Mouse (Mus musculus) large intestine, adult 2 months (tissue): Measurements from ENCODE around the gene Pramel1. TPM values are rescaled to one million over a fixed set of nuclear protein-coding genes. Genes with fewer than 3 reads are reported as not detected.
"Not testable (repeated sequence)": the region's sequence is repeated elsewhere in the genome, so short reads cannot be mapped to it uniquely, and the experiment has no call there.

Source experiments
- DNase-seq: peaks from one replicate; pipeline ENCODE4 v3.0.0-alpha.2; 2012; ENCODE audit warnings: low read depth, low spot score
- WGBS: fragments of 180-500 bp; shearing (Covaris S2); methylation state at CpG from one replicate; pipeline ENCODE4 v1.1.7; 2018; 5-methylcytosine and 5-hydroxymethylcytosine counted together
- polyA plus RNA-seq: library from polyadenylated mRNA; depleted of rRNA; stranded (reverse); fragments of >200 nt; gene quantifications from 2 replicates; pipeline ENCODE4 v1.2.3, GENCODE M21; 2012; rRNA removed

Pramel1 gene
- not detected in 2 replicates for polyA plus RNA-seq

GRCm38 (mm10) chr4:143394181-143394580 lies at the start of gene Pramel1:
TSS of gene Pramel1 (plus strand) at chr4:143394428.
- DNase-seq = no peak
- WGBS = 82% methylated on average over 26 of the region's 26 CpGs

DNA sequence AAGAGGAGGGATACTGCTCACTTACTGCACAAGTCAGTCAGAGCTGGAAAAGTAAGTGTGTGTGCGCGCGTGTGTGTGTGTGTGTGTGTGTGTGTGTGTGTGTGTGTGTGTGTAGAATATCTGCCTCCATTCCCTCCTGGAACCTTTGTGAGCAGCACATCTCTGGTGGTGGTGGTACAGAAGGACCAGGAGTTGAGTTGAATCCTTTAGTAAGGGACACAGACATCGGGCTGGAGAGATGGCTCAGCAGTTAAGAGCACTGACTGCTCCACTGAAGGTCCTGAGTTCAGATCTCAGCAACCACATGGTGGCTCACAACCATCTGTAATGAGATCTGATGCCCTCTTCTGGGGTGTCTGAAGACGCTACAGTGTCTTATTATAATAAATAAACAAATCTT lies 48.7 kb upstream of the Pramel1 start:
- DNase-seq = not testable (repeated sequence)
- 81% methylated on average over 5 of the region's 5 CpGs for WGBS

GRCm38 (mm10) chr4:143348678-143349077 lies 45.5 kb upstream of the Pramel1 start:
- DNase-seq = no peak
- WGBS = 42% methylated on average over 5 of the region's 5 CpGs

- 3% methylated on average over 19 of the region's 19 CpGs for WGBS
- no peak for DNase-seq
Observed at GRCm38 (mm10) chr4:143349484-143349906, 44.7 kb upstream of the Pramel1 start, which contains the start of gene Lrrc38. TSS of gene Lrrc38 (plus strand) at chr4:143349757.

DNA sequence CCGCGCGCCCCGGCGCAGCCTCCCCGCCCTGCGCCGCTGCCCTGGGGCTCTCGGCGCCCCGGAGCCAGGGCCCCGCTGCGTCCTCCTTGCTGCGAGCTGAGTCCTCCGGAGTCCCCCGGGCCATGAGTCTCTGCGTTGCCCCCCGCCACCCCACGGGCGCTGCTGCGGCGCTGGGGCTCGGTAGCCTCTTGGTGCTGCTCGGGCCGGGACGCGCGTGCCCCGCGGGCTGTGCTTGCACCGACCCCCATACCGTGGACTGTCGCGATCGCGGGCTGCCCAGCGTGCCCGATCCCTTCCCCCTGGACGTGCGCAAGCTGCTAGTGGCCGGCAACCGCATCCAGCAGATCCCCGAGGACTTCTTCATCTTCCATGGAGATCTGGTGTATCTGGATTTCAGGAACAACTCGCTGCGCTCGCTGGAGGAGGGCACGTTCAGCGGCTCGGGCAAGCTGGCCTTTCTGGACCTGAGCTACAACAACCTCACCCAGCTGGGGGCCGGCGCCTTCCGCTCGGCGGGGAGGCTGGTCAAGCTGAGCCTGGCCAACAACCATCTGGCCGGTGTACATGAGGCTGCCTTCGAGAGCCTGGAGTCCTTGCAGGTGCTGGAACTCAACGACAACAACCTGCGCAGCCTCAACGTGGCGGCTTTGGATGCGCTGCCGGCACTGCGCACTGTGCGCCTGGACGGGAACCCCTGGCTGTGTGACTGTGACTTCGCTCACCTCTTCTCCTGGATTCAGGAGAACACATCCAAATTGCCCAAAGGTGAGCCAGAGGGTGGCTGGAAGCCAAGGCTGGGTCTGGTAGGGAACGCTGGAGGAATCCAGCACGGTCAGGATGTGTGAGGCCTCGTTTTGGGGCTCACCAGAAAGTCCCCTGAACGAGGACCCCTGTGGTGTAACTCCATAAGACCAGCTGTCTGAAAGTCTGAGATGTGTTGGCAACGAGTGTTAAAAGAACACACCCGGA lies 43.9 kb upstream of the Pramel1 start:
- no peak for DNase-seq
- 4% methylated on average over 72 of the region's 72 CpGs for WGBS

DNA sequence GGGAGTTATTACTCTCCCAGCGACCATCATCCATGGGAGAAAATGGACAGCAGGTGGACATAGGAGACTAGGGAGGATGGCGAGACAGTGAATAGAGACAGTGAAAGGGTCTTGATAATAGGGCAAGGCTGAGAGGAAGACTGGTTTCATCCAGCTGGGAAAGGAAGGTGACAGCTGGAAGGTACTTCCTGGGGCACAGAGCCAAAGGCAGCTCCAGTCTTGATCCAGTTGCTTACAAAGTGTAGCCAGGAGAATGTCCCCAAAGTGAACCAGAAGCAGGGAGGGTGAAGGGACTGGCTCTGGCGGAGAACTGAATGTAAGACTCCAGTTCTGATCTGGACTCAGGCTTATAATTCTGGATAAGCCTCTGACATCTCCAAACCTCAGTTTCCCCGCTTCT lies 41.9 kb upstream of the Pramel1 start:
- WGBS = 75% methylated on average over 4 of the region's 4 CpGs

GRCm38 (mm10) chr4:143361520-143361919 lies 32.7 kb upstream of the Pramel1 start:
- DNase-seq = no peak
- WGBS = 62% methylated on average over 10 of the region's 10 CpGs

More for the DNA sequence above, 41.9 kb upstream of the Pramel1 start:
- no peak for DNase-seq

DNA sequence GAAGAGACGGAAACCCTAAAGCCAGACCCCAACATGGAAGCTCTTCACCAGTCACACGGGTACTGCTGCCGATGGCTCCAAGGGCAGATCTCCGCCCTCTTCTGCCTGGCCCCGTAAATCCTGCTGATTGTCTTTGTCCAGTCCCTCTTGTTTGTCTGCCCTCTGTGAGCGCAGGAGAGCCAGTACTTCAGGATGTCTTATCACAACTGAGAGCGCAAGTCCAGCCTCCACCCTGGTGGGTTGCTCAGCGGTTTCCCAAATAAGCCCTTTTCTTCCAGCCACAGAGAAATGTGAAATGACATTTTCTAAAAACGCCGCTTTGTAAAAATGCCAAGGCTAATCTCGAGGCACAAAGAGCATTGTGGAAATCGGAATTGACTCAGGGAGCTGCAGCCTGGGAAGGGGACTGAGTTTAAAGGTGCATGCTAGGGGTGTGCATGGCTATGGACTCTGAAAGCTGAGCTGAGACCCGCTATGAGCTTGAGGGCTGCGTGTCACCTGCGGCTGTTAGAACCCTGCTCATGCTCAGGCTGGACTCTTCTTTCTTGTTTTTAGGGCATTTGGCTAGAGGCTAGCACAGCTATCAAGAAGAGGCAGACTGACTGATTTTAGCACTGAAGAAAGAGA lies 27.7 kb upstream of the Pramel1 start:
- WGBS = 40% methylated on average over 15 of the region's 15 CpGs
- DNase-seq = no peak

GRCm38 (mm10) chr4:143379480-143379879 lies 14.7 kb upstream of the Pramel1 start:
- no peak for DNase-seq

GRCm38 (mm10) chr4:143379931-143380715 lies 14.1 kb upstream of the Pramel1 start:
- WGBS = 29% methylated on average over 15 of the region's 15 CpGs
- DNase-seq = no peak

More at GRCm38 (mm10) chr4:143379480-143379879, 14.7 kb upstream of the Pramel1 start:
- 35% methylated on average over 7 of the region's 7 CpGs for WGBS

DNA sequence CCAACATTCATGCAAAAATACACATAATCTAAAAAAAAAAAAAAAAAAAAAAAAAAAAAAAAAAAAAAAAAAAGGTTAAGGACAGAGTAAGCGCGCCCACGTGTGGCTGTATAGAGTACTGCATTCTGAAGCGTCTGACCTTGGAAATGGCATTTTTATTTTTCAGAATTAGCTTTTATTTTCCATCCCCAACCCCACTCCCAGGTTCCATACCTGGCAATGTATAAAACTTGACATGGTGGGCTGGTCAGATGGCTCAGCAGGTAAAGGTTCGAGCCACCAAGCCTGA lies 13.6 kb upstream of the Pramel1 start:
- 0% methylated on average over 5 of the region's 5 CpGs for WGBS
- DNase-seq = no peak

DNA sequence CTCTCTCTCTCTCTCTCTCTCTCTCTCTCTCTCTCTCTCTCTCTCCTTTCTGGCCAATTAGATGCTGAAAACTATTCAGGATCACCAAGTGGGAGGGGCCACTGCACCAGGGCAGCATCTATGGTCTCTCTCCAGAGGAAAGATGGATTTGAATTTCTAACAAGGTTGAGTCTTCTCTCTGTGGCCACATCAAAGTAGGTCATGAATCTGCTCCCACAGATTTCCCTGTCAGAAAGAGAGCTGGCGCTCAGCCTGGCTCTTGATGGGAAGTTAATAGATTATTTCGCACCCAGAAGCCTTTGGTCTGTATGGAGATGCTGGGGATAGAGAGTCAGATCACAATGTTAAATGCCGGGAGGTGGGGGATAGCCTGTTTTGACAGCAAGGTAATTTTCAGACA lies 12.1 kb upstream of the Pramel1 start:
- no peak for DNase-seq
- 78% methylated on average over 3 of the region's 3 CpGs for WGBS

DNA sequence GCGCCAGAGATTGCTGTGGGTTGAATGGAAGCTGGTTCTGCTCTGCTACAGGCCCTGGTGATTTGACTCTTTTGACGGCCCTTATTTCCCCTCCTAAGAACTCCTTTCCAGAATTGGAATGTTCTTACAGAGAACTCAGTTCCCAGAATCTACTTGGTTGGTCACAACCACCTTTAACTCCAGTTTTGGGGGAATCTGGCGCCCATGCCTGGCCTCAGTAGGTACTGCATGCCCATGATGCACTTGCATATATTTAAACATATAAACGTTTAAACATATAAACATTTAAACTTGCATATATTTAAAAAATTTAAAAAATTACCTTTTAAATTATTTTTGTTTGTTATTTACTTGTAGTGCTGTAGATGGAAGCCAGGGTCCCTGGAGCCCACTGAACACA lies 10.6 kb upstream of the Pramel1 start:
- WGBS = 42% methylated on average over 4 of the region's 4 CpGs
- DNase-seq = no peak

- 11% methylated on average over 32 of the region's 43 CpGs for WGBS
- DNase-seq = no peak
Observed at GRCm38 (mm10) chr4:143388955-143389702, 5.1 kb upstream of the Pramel1 start.

DNA sequence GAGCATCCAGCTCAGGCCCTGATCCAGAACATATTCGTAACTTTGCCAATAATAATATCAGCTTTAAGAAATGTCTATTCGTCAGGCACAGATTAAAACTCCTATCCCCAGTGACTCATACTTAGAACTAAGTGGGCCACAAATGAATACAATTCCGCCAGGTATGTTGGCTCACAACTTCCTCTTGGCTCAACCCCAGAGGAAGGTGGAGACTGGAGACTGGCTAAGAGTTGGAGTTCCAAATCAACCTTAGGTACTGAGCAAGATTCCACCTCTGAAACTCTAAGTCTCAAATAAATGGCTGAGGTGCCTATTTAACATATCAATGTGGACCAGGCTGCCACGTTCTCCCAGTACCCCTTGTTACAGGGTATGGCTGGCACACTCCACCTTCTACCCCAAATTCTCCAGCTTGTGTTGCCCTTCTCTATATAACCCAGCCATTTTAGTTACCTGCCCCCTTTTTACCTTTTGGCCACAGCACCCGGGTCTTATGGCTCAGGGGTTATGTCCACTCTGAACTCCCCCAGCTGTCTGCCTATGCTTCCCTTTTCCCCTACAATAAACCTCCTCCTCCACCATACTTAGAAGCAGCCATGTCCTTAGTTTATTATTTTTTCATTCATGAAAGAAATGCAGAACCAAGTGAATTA lies 17.5 kb downstream of the Pramel1 start:
- WGBS = 50% methylated on average over 5 of the region's 5 CpGs
- DNase-seq = peak; percentile 32

DNA sequence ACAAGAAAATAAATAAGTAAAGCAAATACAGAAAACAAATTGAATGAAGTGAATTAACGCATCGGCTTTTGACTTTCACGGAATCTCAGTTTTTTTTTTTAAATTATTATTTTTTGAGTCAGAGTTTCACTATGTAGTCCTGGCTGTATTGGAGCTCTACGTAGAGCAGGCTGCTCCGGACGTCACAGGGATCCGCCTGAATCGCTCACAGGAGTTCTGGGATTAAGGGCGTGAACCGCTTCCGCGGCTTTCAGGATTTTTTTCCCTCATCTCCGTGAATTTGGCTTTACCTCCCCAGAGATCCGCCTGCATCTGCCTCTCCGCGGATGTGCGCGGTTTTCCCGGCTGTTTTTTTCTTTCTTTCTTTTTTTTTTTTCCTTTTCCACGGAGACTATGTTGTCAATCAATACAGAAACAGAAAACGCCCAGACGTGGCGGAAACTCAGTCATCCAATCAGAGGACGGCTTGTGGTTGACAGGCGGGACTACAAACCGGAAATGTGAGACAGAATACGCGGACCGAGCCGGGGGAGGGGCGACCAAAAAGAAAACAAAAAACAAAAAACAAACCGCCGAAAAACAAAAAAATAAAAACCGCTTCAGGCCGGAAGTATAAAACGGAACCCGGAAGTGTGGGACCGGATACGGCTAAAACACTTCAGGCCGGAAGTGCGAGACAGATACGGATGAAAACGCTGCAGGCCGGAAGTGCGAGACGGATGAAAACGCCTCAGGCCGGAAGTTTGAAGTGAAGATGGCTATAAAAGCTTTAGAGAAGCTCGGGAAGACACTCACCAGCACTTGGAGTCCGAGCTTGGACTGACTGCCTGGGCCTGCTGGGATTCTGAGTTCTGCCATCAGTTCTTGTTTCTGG lies 18.2 kb downstream of the Pramel1 start, which contains the start of gene Pramef8:
TSS of gene Pramef8 (plus strand) at position 208 of the 874 bp plus-strand sequence.
- DNase-seq = peak; percentile 90
- under 1% methylated on average over 50 of the region's 50 CpGs for WGBS

GRCm38 (mm10) chr4:143413621-143414020 lies 19.4 kb downstream of the Pramel1 start:
- no peak for DNase-seq
- 100% methylated on average over 1 of the region's 1 CpGs for WGBS

DNA sequence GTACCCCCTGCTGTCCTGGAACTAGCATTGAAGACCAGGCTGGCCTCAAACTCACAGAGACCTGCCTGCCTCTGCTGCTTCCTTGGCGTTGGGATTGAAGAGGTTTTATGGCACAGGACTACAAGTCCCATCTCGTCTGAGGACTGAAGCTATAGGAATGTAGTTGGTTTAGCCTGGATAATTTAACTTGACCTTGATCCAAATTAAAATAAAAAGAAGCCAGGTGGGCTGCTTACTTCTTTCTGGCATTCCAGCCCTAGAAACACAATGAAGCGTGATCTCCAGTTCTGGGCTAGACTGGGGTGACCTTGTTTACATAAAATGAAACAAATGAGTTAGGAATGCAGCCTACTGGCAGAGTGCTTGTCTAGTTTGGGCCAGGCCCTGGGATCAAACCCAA lies 19.9 kb downstream of the Pramel1 start:
- WGBS = 95% methylated on average over 3 of the region's 3 CpGs
- DNase-seq = no peak
